Mouse (Mus musculus) neural tube, embryonic 10.5 days (tissue): ENCODE data around the gene Celsr1.
A peak's percentile ranks its signal among the peaks of the same experiment; 100 is the strongest.

Experiments
- DNase-seq: peaks from one replicate; pipeline ENCODE4 v3.0.0-alpha.2; 2017; ENCODE audit warnings: low spot score; ENCODE audit errors: extremely low spot score

Gene Celsr1

GRCm38 (mm10) chr15:86033191-86033841, at the start of gene Celsr1:
TSS of gene Celsr1 (minus strand) at chr15:86033777.
- DNase-seq, result peak; percentile 72

- DNase-seq, result no peak
Observed at GRCm38 (mm10) chr15:86083261-86083741, 49.7 kb upstream of the Celsr1 start.

- no peak for DNase-seq
Observed at GRCm38 (mm10) chr15:86082551-86082961, 49.0 kb upstream of the Celsr1 start.

GRCm38 (mm10) chr15:86081654-86082053, 48.1 kb upstream of the Celsr1 start:
- DNase-seq, result no peak

GRCm38 (mm10) chr15:86080408-86080807, 46.8 kb upstream of the Celsr1 start:
- no peak for DNase-seq

- no peak for DNase-seq
Observed at GRCm38 (mm10) chr15:86079876-86080275, 46.3 kb upstream of the Celsr1 start.

- no peak for DNase-seq
Observed at GRCm38 (mm10) chr15:86079467-86079866, 45.9 kb upstream of the Celsr1 start.

- no peak for DNase-seq
Observed at GRCm38 (mm10) chr15:86078481-86079216, 45.1 kb upstream of the Celsr1 start.

- no peak for DNase-seq
Observed at GRCm38 (mm10) chr15:86077934-86078333, 44.4 kb upstream of the Celsr1 start.

- no peak for DNase-seq
Observed at GRCm38 (mm10) chr15:86076378-86076777, 42.8 kb upstream of the Celsr1 start.

GRCm38 (mm10) chr15:86076048-86076315, 42.4 kb upstream of the Celsr1 start:
- DNase-seq, result no peak

- DNase-seq, result no peak
Observed at GRCm38 (mm10) chr15:86075305-86076047, 41.9 kb upstream of the Celsr1 start.

GRCm38 (mm10) chr15:86074171-86074937, 40.8 kb upstream of the Celsr1 start:
- no peak for DNase-seq

GRCm38 (mm10) chr15:86071166-86071565, 37.6 kb upstream of the Celsr1 start:
- DNase-seq, result no peak

GRCm38 (mm10) chr15:86070368-86070767, 36.8 kb upstream of the Celsr1 start:
- DNase-seq, result no peak

- DNase-seq, result no peak
Observed at GRCm38 (mm10) chr15:86069011-86069791, 35.6 kb upstream of the Celsr1 start.

GRCm38 (mm10) chr15:86067941-86068495, 34.4 kb upstream of the Celsr1 start:
- no peak for DNase-seq

- DNase-seq, result no peak
Observed at GRCm38 (mm10) chr15:86067581-86067910, 34.0 kb upstream of the Celsr1 start.

GRCm38 (mm10) chr15:86066836-86067580, 33.4 kb upstream of the Celsr1 start:
- no peak for DNase-seq

- no peak for DNase-seq
Observed at GRCm38 (mm10) chr15:86065367-86065766, 31.8 kb upstream of the Celsr1 start.
